Mouse (Mus musculus) small intestine, adult 2 months (tissue): Measurements from ENCODE around the gene Cage1.

Experiments
- CTCF ChIP-seq: fragments of 200-500 bp; IDR thresholded peaks from 2 replicates; pipeline ENCODE4 v1.5.1; 2012; ENCODE audit warnings: low read depth, mild to moderate bottlenecking, control low read depth, inconsistent platforms, low read length, moderate library complexity, mixed read lengths; ENCODE audit not compliant: insufficient replicate concordance, insufficient read length; ENCODE audit errors: extremely low read depth
- POLR2A ChIP-seq: fragments of 200-500 bp; IDR thresholded peaks from 2 replicates; pipeline ENCODE4 v1.6.1; 2012; ENCODE audit warnings: low read depth, mild to moderate bottlenecking, control low read depth, inconsistent platforms, low read length, moderate library complexity

DNA sequence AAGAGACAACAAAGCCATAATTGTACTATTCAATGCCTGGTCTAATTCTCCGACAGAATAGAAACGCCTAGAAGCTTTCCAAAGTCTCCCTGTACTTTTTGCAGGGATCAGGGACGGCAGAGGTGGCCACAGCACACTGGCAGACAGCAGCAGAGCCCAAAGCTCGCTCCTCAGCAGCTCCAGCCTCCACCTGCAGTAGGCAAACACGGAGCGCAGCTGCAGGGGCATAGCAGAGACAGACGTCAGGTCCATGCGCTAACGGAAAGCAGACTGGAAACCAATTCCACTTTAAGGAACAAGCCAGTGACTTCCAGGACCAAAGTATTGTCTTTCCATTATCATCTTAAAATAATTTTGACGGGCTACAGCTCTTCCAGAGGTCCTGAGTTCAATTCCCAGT, 50.7 kb downstream of the Cage1 start:
- TF ChIP-seq CTCF (no peak), POLR2A (no peak)
